In the genomic region with DNA sequence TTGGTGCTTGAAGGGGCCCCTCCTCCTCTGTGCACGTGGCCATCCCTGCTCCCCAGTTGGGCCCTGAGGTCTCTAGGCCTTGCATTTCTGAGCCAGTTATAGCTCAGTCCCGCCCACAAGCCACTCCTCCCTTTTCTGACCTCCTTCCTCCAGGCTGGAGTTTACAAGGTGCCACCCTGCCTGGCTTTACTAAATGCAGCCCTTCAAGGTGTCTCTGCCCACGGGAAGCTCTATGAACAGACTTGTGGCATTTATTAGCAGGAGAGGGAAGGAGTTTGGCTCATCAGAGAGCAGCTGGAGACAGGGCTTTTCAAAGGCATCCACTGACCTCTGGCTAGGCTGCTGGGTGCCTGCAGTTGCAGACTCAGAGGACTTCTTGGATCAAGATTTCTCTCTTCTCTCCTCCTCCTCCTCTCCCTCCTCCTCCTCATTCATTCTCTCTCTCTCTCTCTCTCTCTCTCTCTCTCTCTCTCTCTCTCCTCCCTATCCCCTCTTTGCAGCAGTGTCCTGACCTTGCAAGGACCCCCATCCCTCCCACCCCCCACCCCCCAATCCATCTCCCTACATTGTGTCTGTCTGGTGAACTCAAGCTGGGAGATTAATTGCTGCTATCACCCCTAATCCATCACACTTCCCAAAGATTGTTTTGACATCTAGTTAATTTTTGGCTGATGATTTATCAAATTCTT, we compare ENCODE assay signal across 8 mouse cellular contexts.
DNase-seq lines count a peak whose midpoint lies in the region; ATAC-seq and TF ChIP-seq lines count a peak whose summit lies in the region.

No protein-coding gene starts in this region.

- no peak for TF ChIP-seq CTCF in CH12.LX (conservative IDR thresholded peaks at IDR 0.05 in 1 of 2, IDR thresholded peaks at IDR 0.05 in 1 of 2; ENCODE audit: low read depth in 2 of 2, low read length in 2 of 2)
- TF ChIP-seq CTCF in kidney, postnatal 0 days (IDR thresholded peaks at IDR 0.05; ENCODE audit: low read depth): no peak

- no peak overlapping the region for H3K4me2 ChIP-seq in CH12.LX (ENCODE audit: insufficient read depth, low read depth, poor library complexity, severe bottlenecking)
- H3K4me2 ChIP-seq in kidney, postnatal 0 days (ENCODE audit: low read length): no peak overlapping the region
- 0 out of 2 replicates have a peak overlapping the region, but pooled peaks have one; percentile 10 for H3K4me2 ChIP-seq in neural tube, embryonic 11.5 days (ENCODE audit: low read depth)

- H3K4me3 ChIP-seq in CH12.LX (replicated peaks in 1 of 3; ENCODE audit: low read depth in 2 of 3, low read length in 2 of 3, poor library complexity in 1 of 3): no peak overlapping the region
- no peak overlapping the region for H3K4me3 ChIP-seq in heart, embryonic 10.5 days
- H3K4me3 ChIP-seq in kidney, postnatal 0 days (replicated peaks; ENCODE audit: low read depth, low read length): no peak overlapping the region
- no peak overlapping the region for H3K4me3 ChIP-seq in neural tube, embryonic 11.5 days (ENCODE audit: low read depth, low read length)

- TF ChIP-seq EP300 in CH12.LX (IDR thresholded peaks at IDR 0.05; ENCODE audit: low read length): no peak

- in situ Hi-C loops in CH12.LX (cut with MboI; ENCODE audit: low pct_ligation_motif_present, low pct_unique_long_range_greater_than_20kb, low sequenced_read_pairs): no loop called here

- TF ChIP-seq POLR2A in CH12.LX (IDR thresholded peaks at IDR 0.05; ENCODE audit: low read depth, low read length): no peak

- no peaks in the 10 kb centered on the region for H3K79me2 ChIP-seq in CH12.LX (replicated peaks; ENCODE audit: control insufficient read depth, extremely low read depth, insufficient read depth, poor library complexity, severe bottlenecking)

- H3K27me3 ChIP-seq in CH12.LX (replicated peaks): peaks cover 6% of the 10 kb centered on the region
- no peaks in the 10 kb centered on the region for H3K27me3 ChIP-seq in heart, embryonic 10.5 days (ENCODE audit: insufficient read depth, poor library complexity, severe bottlenecking)
- H3K27me3 ChIP-seq in kidney, postnatal 0 days (ENCODE audit: insufficient read depth, low read length): no peaks in the 10 kb centered on the region; the same call in 1 of the 2 replicates
- H3K27me3 ChIP-seq in neural tube, embryonic 11.5 days (ENCODE audit: control insufficient read depth, insufficient read depth, low read length): no peaks in the 10 kb centered on the region

- WGBS in heart, embryonic 10.5 days: 11% methylated on average over 3 of the region's 3 CpGs
- 4% methylated on average over 3 of the region's 3 CpGs for WGBS in kidney, postnatal 0 days
- 0% methylated on average over 3 of the region's 3 CpGs for WGBS in neural tube, embryonic 11.5 days

- H3K4me1 ChIP-seq in CH12.LX (ENCODE audit: control insufficient read depth in 1 of 2, insufficient read depth in 2 of 2): peaks cover 4 to 7% of the 10 kb centered on the region in 2 experiments; a peak in 3 of 4 replicates
- H3K4me1 ChIP-seq in heart, embryonic 10.5 days: peaks cover 6% of the 10 kb centered on the region
- H3K4me1 ChIP-seq in kidney, postnatal 0 days (replicated peaks; ENCODE audit: insufficient read depth, low read length): peaks cover 11% of the 10 kb centered on the region; the same call in 1 of the 2 replicates
- H3K4me1 ChIP-seq in neural tube, embryonic 11.5 days (ENCODE audit: control insufficient read depth, insufficient read depth, low read length): peaks cover 4% of the 10 kb centered on the region

- peak; percentile 29 for DNase-seq in CH12.LX (ENCODE audit: extremely low read depth)
- DNase-seq in adrenal gland, postnatal 25 days: peak; percentile 23
- DNase-seq in heart, embryonic 10.5 days (ENCODE audit: low spot score): no peak
- no peak for DNase-seq in kidney, postnatal 0 days (ENCODE audit: low spot score)
- peak; percentile 69 for DNase-seq in neural tube, embryonic 11.5 days (ENCODE audit: low spot score)
- DNase-seq in testis, postnatal 14 days (ENCODE audit: low spot score): no peak
- DNase-seq in cerebellum, adult 9-11 months: no peak

- dilution Hi-C loops in CH12.LX (cut with MboI; ENCODE audit: extremely low pct_ligation_motif_present, extremely low pct_unique_long_range_greater_than_20kb, low sequenced_read_pairs): no loop called here

- no peak overlapping the region for H3K9ac ChIP-seq in CH12.LX (ENCODE audit: insufficient read depth, low read depth)
- 0 out of 2 replicates have a peak overlapping the region, but pooled peaks have one; percentile 32 for H3K9ac ChIP-seq in kidney, postnatal 0 days (ENCODE audit: low read depth, low read length)
- no peak overlapping the region for H3K9ac ChIP-seq in neural tube, embryonic 11.5 days (ENCODE audit: low read length)

- ATAC-seq in kidney, postnatal 0 days (replicated peaks; ENCODE audit: low FRiP score, low read depth): peak; percentile 80
- ATAC-seq in neural tube, embryonic 11.5 days (ENCODE audit: insufficient read depth, low FRiP score, low TSS enrichment): peak; percentile 88
- ATAC-seq in inflammation-experienced regulatory T-cells, adult 6 months: no peak

- no peak for TF ChIP-seq RAD21 in CH12.LX (IDR thresholded peaks at IDR 0.05; ENCODE audit: low read depth, low read length)

- H3K27ac ChIP-seq in CH12.LX (ENCODE audit: insufficient read depth, low read depth): no peak overlapping the region
- peak overlapping the region; percentile 69 for H3K27ac ChIP-seq in heart, embryonic 10.5 days
- H3K27ac ChIP-seq in kidney, postnatal 0 days: peak overlapping the region; percentile 58; the same call in 1 of the 2 replicates
- H3K27ac ChIP-seq in neural tube, embryonic 11.5 days (ENCODE audit: low read depth, low read length): peak overlapping the region; percentile 60; the same call in 1 of the 2 replicates

- H3K9me3 ChIP-seq in CH12.LX (replicated peaks; ENCODE audit: low read length): peaks cover 3% of the 10 kb centered on the region
- H3K9me3 ChIP-seq in heart, embryonic 10.5 days: no peaks in the 10 kb centered on the region
- H3K9me3 ChIP-seq in kidney, postnatal 0 days (replicated peaks; ENCODE audit: low read length): no peaks in the 10 kb centered on the region
- H3K9me3 ChIP-seq in neural tube, embryonic 11.5 days (ENCODE audit: control insufficient read depth, low read length): no peaks in the 10 kb centered on the region

- H3K36me3 ChIP-seq in CH12.LX (replicated peaks in 1 of 2; ENCODE audit: control insufficient read depth in 1 of 2, insufficient read depth in 1 of 2, low read length in 1 of 2): no peaks in the 10 kb centered on the region
- no peaks in the 10 kb centered on the region for H3K36me3 ChIP-seq in heart, embryonic 10.5 days
- no peaks in the 10 kb centered on the region for H3K36me3 ChIP-seq in kidney, postnatal 0 days (ENCODE audit: insufficient read depth, low read length)
- no peaks in the 10 kb centered on the region for H3K36me3 ChIP-seq in neural tube, embryonic 11.5 days (ENCODE audit: control insufficient read depth, insufficient read depth, low read length)

TF ChIP-seq in CH12.LX, 34 proteins besides CTCF, POLR2A, EP300 and RAD21:
- TF ChIP-seq CHD2 (IDR thresholded peaks at IDR 0.05; ENCODE audit: low read length) (no peak), USF1 (IDR thresholded peaks at IDR 0.05; ENCODE audit: low read depth, low read length) (peak; percentile 17; the same call in 1 of the 2 replicates), PAX5 (IDR thresholded peaks at IDR 0.05; ENCODE audit: low read length) (no peak), NELFE (IDR thresholded peaks at IDR 0.05; ENCODE audit: low read depth, low read length) (no peak)

Comparison
In these comparisons a context has a peak if more than half of its experiments do, and no peak if none do; other contexts are left out.
1. DNase-seq: peak in CH12.LX (single experiment), adrenal gland, postnatal 25 days (single experiment) and neural tube, embryonic 11.5 days (single experiment); none in heart, embryonic 10.5 days (single experiment), kidney, postnatal 0 days (single experiment), testis, postnatal 14 days (single experiment) and cerebellum, adult 9-11 months (single experiment).